Mouse (Mus musculus): ENCODE data around the gene Aff1. TPM values are rescaled to one million over a fixed set of nuclear protein-coding genes. Genes with fewer than 3 reads are reported as not detected.

Aff1 gene
- total RNA-seq, 2 experiments from 2014 or later = 14.9 to 18.2 TPM

DNA sequence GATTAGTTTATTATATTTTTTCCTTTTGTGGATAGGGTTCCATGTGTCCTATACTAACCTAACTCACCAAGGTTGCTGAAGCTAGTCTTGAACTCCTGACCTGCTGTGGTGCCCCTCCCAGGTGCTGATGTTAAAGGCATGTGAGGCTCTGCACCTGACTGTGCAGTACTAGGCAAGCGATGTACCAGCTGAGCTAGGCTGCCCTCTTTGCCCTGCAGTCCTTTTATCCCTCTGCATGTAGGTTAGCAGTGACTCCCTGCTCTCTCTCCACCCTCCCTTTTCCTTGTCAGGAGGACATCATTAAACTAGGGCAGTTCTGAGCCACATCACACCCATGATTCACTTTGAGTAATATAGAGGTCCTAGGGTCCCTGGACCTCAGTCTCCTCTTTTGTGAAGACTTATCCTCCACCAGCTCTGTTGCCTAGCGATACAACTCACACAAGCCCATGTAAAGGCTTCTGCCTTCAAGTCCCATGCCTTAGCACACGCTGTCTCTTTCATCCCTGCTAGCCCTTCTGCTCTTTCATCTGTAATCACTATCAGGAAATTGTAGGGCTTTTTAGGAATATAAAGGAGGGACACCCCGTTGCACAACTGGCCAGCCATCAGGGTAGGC lies 35.7 kb downstream of the Aff1 start:
- DNase-seq = no peak

DNA sequence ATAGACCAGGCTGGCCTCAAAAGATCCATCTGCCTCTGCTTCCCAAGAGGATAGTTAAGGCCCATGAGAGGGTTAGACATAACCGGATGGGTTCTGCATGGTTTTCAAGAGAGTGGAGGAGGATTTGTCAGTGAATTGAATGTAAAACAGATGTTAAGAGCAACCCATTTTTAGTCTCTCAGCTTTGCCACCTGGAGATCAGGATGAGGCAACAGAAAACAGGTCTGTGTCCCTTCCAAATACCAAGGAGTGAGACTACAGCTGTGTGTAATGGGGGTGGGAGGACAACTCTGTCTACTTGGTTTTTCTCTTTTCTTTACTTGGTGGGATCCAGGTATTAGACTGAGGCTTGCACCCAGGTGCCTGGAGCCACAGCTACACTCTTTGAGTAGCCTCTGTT lies 37.1 kb downstream of the Aff1 start:
- no peak for DNase-seq

DNA sequence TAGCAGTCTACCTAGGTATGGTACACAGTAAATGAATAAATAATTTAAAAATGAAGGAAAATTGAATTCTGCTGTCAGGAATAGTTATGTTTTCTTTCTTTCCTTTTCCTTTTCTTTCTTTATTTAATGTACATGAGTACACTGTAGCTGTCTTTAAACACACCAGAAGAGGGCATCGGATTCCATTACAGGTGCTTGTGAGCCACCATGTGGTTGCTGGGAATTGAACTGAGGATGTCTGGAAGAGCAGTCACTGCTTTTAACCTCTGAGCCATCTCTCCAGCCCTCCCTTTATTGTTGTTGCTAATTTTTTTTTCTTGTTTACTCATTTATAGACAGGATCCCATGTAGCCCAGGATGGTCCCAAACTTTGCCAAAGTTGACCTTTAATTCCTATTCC lies 38.0 kb downstream of the Aff1 start:
- no peak for DNase-seq

DNA sequence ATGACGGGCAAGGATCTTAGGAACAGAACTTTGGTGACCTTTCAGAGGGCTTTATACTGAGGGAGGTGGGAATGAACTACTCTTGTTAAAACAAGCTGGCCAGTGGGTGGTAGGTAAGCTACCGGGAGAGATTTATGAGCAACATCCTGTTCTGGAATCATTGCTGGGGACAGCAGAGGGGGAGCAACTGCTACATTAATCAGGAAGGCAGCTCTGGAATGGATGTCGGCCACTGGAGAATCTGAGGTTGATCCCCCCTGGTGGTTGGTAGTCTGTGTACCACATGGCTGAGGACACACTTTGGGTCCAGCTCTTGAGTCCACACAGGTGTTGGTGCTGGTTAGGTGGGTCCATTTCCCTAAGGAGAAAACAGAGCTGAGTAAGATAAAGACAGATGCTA lies 38.6 kb downstream of the Aff1 start:
- no peak for DNase-seq

DNA sequence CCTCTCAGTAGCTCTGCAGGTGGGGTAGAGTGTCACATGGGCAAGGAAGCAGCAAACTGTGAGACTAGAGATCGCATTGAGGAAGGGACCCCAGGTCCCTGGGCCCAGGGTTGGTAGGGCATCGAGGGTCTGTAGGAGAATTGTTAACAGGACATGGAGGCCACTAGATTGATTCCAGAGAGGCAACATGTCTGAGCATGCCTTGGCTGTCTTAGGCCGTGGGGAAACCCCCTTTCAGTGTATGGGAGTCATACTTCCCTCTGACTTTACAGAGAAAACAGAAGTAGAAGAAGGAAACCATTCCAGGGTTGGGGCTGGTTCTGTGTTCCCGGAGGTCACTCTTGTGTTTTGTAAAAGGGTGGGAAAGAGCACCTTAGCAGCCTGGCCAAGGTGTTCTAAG lies 40.4 kb downstream of the Aff1 start:
- no peak for DNase-seq

DNA sequence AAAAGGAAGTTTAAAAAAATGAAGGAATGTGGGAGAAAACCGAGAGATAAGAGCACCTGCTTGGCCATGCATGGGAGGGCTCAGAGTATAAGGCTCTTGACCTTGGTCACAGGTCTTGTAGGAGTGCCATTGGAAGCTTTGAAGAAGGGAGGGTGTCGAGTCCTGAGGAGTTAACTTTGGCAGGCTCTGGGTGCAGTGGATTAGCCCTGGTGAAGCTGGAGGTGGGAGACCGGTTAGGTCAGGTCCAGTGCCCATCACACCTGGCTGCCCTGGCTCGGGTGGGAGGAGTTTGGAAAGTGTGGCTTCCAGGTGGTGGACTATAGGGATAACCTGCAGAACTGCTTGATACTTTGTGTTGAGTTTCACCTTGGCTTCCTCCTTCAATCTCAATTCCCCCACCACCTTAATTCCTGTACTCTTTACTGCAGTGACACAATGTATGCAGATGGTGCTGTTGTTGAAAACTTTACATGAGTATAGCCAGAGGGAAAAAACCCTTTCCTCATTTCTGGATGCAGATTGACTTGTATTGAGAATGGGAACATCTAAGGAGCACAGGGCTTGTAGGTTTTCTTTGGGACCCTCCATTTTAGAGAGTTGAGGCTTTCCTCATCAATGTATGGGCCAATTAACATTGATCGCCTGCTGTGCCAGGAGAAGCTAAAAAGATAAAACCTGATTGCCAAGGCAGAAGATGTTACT lies 43.4 kb downstream of the Aff1 start:
- DNase-seq = no peak

DNA sequence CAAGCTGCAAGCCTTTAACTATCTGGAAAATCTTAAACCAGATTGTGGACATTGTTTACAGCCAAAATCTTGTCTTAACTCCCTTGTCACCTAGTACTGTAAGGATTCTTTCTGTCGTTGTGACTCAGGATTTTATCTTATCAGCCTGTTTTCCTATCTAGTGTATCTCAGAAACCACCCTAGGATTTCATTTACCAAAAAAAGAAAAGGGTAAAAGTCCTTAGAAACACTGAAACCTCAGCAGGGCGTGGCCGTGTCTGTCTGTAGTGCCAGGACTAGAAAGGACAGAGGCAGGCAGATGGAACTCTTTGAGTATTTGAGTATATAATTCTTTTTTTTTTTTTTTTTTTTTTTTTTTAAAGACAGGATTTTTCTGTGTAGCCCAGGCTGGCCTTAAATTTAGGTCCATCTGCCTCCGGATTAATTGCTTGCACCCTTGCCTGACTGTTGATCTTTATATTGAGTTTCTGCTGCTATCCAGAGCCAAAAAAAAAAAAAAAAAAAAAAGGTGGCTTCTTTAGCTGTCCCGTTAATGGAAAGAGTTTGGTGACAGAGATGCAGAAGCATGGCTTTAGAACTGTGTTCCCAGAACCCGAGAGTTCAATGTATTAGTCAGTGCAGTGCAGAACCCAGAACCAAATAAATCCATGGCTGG lies 44.5 kb downstream of the Aff1 start:
- DNase-seq = no peak

DNA sequence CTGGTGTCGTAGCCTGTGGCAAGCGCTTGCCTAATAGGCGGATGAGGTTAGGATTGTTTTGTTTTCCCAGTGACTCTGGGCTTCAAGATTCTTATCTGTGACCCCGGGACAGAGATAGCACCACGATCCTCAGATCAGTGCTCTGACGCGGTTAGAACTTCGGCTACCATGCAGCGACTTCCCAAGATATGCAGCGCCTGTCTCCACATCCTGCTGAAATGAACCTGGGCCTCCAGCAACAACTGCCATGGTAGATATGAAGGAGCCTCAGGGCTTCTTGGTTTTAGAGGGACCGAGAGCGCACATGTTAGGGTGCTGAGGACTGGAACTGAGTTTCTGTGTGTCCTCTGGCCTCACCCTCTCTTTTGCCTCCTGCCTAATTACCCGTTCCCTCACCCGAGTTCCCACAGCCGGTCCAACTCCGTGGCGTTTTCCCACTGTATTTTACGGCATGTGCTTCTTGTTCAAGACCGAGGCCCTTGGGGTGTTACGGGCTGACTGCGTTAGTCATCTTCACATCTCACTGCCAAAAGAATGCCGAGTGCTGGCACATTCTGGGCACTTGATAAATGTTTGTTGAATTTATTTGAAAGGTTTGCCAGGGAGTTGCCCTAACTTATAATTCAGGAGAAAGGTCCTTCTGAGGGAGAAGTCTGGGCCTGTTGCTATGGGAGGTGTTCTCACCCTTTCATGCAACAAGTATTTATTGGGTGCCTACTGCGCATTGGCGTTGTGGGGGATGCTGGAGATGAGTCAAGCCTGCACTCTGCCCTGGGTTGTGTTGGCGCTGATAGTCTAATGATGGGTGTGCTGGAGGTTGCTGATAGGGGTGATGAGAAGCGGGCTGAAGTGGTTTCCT lies 45.3 kb downstream of the Aff1 start:
- DNase-seq = no peak

DNA sequence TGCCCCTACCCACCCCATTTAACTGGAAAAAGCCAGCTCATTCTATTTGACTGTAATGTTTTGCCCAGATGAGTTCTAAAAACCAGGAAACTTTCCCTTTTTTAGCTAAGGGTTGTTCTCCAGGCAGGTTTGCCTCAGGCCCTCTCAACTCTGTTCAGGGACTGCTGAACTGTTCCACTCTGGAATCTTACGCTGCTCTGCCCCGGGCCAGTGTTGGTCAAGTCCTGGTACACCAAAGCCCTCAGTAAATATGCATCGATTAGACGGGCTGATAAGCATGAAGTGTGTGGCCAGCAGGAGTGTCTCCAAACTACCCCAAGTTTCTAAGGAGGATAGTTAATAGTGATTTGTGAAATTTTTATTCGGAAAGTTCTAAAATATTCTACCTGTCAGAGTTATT lies 46.3 kb downstream of the Aff1 start:
- no peak for DNase-seq

DNA sequence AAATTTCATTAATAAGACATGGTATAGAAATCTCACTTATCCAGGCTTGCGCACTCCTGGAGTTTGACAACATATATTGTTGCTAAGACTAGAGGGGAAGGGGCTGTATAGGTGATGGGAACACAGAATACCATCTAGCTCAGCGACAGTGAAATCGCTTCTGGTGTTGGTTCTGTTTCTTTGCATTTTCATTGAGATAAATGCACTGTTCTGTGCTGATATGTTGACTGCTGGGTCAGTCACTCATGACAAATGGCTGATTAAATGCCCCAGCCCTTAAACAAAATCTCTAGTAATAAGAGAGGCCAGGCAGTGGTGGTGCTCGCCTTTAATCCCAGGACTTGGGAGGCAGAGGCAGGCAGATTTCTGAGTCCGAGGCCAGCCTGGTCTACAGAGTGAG lies 47.0 kb downstream of the Aff1 start:
- no peak for DNase-seq

DNA sequence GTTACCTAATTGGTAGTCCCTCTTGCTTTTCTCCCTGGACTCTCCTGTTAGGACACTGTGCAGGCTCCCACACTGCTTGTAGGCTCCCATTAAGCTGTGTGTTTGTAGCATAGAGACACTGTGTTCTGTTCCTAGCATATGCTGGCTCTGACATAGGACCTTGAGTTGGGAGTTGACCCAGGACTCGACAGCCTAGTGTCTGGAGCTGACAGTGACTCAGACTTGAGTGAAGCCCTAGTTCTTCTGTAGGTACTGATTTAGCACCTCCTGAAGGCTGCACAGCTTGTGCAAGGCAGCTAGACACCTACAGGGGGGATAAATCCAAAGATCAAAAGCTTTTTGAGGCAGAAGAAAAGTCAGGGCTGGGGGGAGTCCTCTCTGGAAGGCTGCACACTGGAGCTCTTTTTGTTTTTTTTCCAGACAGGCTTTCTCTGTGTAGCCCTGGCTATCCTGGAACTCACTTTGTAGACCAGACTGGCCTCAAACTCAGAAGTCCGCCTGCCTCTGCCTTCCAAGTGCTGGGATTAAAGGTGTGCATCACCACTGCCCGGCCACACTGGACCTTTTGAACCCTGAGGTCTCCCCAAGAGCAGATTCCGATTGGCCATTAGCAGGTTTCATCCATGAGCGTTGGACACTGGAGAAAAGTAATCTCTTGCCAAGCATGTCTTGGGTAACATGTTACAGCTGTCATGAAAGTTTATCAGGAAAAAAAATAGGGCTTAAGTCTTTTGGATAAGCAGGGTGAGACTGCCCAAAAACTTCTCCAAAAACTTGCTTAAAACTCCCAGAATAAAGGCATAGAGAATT lies 48.1 kb downstream of the Aff1 start:
- DNase-seq = no peak

DNA sequence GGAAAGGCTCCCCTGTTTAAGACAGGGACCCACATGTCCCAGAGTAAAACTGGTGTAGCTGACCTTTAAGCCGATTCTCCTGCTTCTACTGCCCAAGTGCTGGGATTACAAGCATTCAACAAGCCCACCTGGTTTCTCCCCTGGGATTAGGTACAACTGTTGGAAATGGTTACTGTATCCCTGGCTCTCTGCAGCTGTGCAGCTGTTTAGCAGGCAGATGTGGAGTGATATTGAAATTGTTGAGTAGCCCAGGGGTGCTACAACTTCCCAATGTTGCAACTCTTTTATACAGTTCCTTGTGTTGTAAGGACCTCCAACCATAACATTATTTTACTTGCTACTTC lies 48.7 kb downstream of the Aff1 start:
- DNase-seq = no peak

DNA sequence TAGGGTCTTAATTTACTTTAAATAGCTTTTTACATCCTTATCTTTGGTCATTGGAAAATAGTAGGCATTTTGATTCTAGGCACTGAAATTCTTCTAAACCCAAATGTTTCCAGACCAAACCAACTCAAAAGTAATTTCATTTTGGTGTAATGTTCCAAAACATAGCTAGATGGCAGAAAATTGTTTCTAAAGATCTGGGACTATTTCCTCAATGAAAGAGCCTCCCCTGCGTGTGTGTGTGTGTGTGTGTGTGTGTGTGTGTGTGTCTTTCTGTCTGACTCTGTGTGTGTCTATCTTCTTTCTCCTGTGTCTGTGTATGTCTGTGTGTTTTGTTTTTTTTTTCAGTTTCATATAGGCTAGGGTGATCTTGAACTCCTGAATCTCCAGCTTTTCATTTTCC lies 49.3 kb downstream of the Aff1 start:
- DNase-seq = no peak

DNA sequence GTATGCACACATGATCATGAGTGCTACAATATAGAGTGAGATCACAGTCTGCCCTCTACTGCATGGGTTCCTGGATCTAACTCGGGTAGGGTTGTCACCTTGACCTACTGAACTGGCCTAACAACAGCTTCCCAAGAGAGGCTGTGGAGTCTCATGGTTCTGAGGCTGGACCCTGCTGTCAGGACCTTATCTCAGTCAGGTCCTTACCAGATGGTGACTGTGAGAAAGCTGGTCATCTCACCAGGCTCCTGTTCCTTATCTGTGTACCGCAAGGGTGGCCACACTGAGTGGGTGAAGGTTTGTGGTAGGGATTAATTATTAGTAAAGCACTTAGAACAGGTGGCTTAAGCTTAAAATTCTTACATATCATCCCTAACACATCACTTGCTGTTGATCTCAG lies 49.8 kb downstream of the Aff1 start:
- no peak for DNase-seq

DNA sequence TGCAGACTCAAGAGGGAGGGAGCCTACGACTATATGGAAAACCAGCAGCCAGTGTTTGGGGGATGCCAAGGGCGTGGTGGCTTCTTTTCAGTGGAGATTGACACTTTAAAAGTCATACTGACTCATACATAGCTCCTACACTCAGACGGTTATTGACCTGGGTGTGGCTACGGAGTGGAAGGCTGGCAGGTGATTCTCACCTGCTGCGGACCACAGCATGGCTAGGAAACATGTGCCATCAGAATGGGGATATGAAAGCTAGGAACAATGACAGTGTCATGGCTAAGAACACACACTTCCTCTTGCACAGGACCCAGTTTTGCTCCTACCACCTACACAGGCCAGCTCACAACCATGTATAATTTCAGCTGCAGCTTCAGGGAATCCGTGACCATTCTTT lies 52.4 kb downstream of the Aff1 start:
- no peak for DNase-seq

DNA sequence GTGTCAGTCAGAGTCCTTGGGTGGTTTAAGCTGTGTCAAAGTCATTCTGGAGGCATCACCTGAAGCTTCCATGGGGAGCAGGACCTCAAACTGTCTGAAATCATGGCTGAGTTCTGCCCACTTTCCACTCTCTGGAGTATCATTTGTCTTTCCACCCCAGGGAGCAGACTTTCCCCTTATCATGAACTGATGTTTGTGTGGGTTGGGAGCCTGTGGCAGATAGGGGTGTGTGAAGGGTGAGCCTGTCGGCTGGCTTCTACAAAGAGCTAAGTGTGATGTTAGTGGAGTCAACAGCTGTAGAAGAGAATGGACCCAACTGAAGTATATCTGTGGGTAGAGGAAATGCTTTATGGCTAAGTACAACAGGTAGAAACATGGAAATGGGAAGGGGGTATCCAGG lies 53.5 kb downstream of the Aff1 start:
- no peak for DNase-seq

DNA sequence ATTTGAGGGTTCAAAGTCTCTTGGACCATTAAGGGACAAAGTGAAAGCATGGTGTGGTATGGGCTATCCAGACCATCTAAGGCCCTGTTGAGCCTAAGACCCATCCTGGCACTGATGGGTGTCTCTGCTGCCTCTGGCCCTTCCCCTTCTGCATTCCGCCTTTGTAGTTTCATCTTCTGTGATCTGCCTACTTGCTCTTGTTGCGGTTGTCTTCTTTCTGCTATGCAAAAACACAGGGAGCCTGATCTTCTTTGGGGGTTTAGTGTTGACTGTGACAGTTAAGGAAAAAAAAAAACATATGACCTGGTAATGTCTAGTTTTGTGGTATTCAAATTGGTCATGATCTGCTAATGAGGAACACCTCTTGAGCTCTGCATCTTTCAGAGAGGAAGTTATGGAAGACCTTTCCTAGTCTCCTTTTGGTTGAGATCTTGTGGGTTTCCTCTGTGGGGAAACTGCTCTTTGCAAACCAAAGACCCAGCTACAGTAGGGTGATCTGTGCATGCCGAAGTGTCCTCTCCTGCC lies 54.4 kb downstream of the Aff1 start:
- no peak for DNase-seq

DNA sequence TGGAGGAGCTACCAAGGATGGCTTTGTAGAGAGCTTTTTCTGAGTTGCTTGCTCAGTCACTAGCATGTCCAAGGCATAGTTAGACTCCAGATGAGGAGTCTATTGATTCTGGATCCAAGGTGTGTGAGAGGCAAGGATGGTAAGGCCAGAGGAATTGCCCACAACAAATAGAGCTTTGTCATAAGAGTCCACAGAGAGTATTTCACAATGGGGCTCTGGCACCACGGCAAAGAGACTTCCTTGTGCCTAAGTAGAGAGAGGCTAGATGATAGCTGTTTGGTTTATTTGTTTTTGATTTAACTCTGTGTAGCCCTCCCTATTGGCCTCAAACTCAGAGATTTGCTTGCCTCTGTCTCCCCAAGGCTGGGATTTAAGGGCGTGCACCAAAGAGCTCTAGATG lies 54.9 kb downstream of the Aff1 start:
- DNase-seq = no peak

DNA sequence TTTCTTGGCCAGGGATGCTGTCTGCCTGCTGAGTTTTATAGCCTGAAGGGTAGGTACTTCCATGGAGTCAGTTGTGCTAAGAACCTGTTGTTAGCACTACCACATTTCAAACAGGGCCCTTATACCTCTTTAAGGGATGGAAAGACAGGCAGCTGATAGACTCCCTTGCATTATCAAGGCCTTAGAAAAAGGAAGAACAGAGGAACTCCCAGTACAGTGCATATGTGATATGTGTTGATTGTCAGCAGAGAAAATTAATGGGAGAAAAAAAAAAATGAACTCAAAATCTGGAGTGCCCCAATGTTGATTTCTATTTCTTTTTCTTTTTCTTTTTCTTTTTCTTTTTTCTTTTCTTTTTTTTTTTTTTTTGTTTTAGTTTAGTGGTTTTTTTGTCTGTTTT lies 56.2 kb downstream of the Aff1 start:
- no peak for DNase-seq

DNA sequence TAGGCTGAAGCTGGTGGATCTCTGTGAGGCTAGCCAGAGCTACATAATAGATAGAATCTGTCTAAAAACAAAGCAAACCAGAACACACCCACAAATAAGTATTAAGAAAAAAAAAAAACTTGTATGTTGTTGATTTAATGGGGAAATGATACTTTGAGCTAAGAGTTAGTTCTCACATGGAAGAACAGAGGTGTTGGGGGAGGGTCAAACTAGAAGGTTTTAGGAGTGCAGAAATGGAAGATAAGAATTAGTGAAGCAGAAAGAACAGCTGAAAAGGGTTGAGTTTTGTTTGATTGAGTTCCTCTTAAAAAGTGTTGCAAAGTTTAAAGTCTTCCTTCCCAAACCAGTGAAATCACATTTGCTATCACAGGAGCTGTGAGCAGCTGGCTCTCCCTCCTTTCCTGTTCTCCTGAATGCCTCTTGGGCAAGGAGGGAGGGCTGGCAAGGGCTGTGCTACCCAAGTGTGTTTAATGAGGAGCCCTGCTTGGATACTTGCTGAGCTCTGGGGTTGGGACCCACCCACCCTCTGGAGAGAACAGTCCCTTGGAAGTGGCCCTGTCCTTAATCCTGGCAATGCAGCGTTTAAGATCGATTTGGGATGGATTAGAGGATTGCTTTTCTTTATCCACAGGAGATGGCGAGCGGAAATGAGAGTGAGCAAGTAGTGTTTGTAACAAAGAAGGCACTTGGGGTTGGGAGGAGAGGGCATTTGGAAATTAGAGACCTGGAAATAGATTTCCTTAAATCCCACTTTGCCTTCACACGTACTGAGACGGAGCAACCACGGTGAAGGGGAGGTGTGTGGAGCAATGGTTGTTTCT lies 57.5 kb downstream of the Aff1 start:
- no peak for DNase-seq
